Mouse (Mus musculus) forebrain, embryonic 11.5 days (tissue): ENCODE measurements at regions not wholly inside any gene's neighbourhood (a gene's known extent, or its start where the extent isn't known, plus 50 kb on each side); places are given as distances from the start of the nearest gene placed in this dataset.

ENCODE experiments used
- ATAC-seq: fragments of 200-750 bp; cut with Nextera tagmentation; replicated peaks from 2 replicates; pipeline ENCODE4 v1.8.0; 2017; ENCODE audit warnings: moderate TSS enrichment; ENCODE audit not compliant: low FRiP score
- DNase-seq: peaks from one replicate; pipeline ENCODE4 v3.0.0-alpha.2; 2017; ENCODE audit warnings: low spot score
- H3K27ac ChIP-seq: fragments of 300-500 bp; sonication (generic); 2 replicates; pipeline ENCODE4 v1.5.1; 2014; ENCODE audit warnings: low read depth, low read length
- H3K27me3 ChIP-seq: fragments of 300-500 bp; sonication (generic); 2 replicates; pipeline ENCODE4 v1.6.1; 2014; ENCODE audit warnings: mild to moderate bottlenecking, low read length, mixed read lengths; ENCODE audit not compliant: control insufficient read depth, insufficient read depth
- H3K36me3 ChIP-seq: fragments of 300-500 bp; sonication (generic); 2 replicates; pipeline ENCODE4 v1.6.1; 2014; ENCODE audit warnings: mild to moderate bottlenecking, low read length, moderate library complexity, mixed read lengths; ENCODE audit not compliant: control insufficient read depth, insufficient read depth
- H3K4me1 ChIP-seq: fragments of 300-500 bp; sonication (generic); replicated peaks from 2 replicates; pipeline ENCODE4 v1.6.1; 2014; ENCODE audit warnings: low read length, mixed read lengths; ENCODE audit not compliant: control insufficient read depth, insufficient read depth
- H3K4me2 ChIP-seq: fragments of 300-500 bp; sonication (generic); 2 replicates; pipeline ENCODE4 v1.6.1; 2014; ENCODE audit warnings: low read depth, mild to moderate bottlenecking, low read length, moderate library complexity, mixed read lengths; ENCODE audit not compliant: severe bottlenecking
- H3K4me3 ChIP-seq: fragments of 300-500 bp; sonication (generic); 2 replicates; pipeline ENCODE4 v1.5.1; 2014; ENCODE audit warnings: low read depth, low read length
- H3K9ac ChIP-seq: fragments of 300-500 bp; sonication (generic); 2 replicates; pipeline ENCODE4 v1.6.1; 2014; ENCODE audit warnings: low read length
- H3K9me3 ChIP-seq: fragments of 300-500 bp; sonication (generic); 2 replicates; pipeline ENCODE4 v1.6.1; 2016; ENCODE audit warnings: low read length, mixed read lengths; ENCODE audit not compliant: control insufficient read depth
- WGBS: fragments of 180-500 bp; shearing (Covaris S2); extraction: QIAGEN DNeasy Blood & Tissue Kit; methylation state at CpG from one replicate; pipeline ENCODE4 v1.1.7; 2014; 5-methylcytosine and 5-hydroxymethylcytosine counted together

DNA sequence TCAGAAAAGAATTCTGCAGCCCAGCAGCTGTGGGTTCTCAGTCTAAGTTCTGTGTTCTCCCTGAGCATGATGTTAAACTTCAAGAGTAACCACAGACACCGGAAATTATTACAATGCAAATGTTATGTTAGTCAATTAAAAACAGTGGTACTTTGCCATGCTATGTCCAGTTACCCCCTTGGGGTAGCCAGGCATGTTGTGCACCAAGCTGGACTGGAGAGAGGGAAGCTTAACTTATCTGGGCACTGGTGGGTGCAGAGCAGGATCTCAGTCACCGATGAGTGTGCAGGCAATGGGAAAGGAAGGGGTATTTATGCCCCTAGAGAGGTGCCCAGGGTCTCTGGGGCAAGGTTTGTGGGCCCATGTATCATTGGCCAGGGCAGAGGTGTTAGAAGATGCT is 211.6 kb downstream of the Dad1 start:
- Histone ChIP-seq H3K9ac (no peak overlapping the region), H3K4me1 (no peaks in the 10 kb centered on the region), H3K9me3 (no peaks in the 10 kb centered on the region), H3K36me3 (no peaks in the 10 kb centered on the region), H3K4me3 (no peak overlapping the region), H3K4me2 (no peak overlapping the region), H3K27me3 (no peaks in the 10 kb centered on the region), H3K27ac (no peak overlapping the region)
- 92% methylated on average over 2 of the region's 2 CpGs for WGBS
- ATAC-seq (no peak), DNase-seq (no peak)

DNA sequence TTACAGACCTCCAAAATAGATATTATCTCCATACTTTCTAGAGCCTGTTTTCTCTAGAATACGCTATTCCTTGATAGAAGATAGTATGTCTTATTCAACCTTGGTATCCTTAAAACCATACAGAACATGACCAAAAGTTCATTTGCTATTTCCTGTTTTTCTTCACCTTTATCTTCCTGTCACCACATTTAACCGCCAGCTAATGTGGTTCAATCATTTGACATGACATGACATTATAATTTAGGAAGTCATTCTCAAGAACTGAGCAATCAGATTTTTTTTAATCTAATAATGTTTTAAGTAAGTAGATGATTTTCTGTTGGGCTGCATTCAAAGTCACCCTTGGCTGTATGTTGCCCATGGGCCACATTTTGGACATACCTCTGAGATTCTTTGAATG is 213.3 kb downstream of the Dad1 start:
- DNase-seq (no peak), ATAC-seq (no peak)
- H3K4me2 ChIP-seq, result no peak overlapping the region
- H3K36me3 ChIP-seq, result no peaks in the 10 kb centered on the region
- 85% methylated on average over 2 of the region's 2 CpGs for WGBS
- no peak overlapping the region for H3K9ac ChIP-seq
- H3K4me1 ChIP-seq, result no peaks in the 10 kb centered on the region
- no peaks in the 10 kb centered on the region for H3K27me3 ChIP-seq
- no peaks in the 10 kb centered on the region for H3K9me3 ChIP-seq
- no peak overlapping the region for H3K27ac ChIP-seq
- H3K4me3 ChIP-seq, result no peak overlapping the region

DNA sequence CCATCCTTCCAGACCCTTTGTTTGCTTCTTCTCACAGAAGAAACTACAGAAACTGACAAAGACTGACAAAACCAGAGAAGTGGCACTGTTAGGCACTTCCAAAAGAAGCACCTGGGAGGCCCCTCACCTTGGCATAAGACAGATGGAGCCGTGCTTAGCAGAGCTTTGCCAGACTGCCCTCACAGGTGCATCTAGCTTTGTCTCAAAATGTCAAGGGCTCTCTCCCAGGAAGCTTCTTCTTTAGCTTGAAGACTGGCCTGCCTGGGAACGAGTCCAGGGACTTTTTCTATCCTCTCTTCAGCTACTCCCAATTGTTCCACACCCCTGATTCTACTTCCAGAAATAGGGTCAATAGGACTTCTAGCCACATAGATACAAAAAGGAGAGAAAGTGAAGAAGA is 219.4 kb downstream of the Dad1 start:
- no peaks in the 10 kb centered on the region for H3K4me1 ChIP-seq
- no peak overlapping the region for H3K27ac ChIP-seq
- 88% methylated on average over 2 of the region's 2 CpGs for WGBS
- no peak for ATAC-seq
- no peak overlapping the region for H3K9ac ChIP-seq
- no peaks in the 10 kb centered on the region for H3K27me3 ChIP-seq
- no peaks in the 10 kb centered on the region for H3K9me3 ChIP-seq
- no peaks in the 10 kb centered on the region for H3K36me3 ChIP-seq
- no peak overlapping the region for H3K4me2 ChIP-seq
- DNase-seq, result no peak
- no peak overlapping the region for H3K4me3 ChIP-seq

DNA sequence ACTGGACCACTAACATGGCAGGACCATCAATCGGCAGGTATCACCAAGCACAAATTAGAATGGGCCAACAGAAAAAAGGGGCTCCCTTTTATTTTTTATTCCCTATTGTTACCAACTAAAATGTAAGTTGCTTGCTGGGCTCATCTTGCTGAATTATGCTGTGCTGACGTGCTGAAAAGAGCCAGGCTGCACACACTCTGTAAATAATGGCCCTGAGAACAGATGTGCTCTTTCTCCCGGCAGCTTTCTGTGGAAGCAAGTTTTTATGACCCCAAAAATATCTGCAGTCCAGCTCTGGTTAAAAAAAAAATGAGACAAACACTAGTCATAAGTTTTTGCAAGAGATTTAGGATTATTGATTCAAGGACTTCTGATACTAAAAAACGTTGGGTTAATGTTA is 230.4 kb downstream of the Dad1 start:
- WGBS, result 71% methylated on average over 4 of the region's 4 CpGs
- no peak overlapping the region for H3K4me3 ChIP-seq
- no peak for ATAC-seq

DNA sequence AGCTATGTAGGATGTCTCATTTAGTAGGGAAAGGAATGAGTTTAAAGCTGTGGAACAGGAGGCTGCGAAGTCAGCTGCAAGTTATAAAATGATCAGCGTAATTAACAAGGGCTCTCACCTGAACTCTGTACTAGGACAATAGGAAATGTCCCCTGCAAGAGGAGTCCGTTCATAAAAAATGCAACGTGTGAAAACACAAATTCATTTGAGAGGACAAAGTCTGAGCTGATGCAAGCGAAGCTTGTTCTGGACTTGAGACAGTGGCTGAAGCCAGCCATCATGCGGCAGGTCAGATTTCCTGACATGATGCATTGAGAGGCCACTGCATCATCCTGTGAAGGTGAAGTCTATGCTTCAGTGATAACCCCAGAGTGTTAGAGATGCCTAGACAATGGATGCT is 232.5 kb downstream of the Dad1 start:
- no peaks in the 10 kb centered on the region for H3K4me1 ChIP-seq
- H3K27me3 ChIP-seq, result no peaks in the 10 kb centered on the region
- no peak overlapping the region for H3K4me2 ChIP-seq
- H3K27ac ChIP-seq, result no peak overlapping the region
- 89% methylated on average over 6 of the region's 6 CpGs for WGBS
- H3K4me3 ChIP-seq, result no peak overlapping the region
- DNase-seq, result no peak
- no peaks in the 10 kb centered on the region for H3K36me3 ChIP-seq
- H3K9me3 ChIP-seq, result no peaks in the 10 kb centered on the region
- no peak for ATAC-seq
- H3K9ac ChIP-seq, result no peak overlapping the region

More for the DNA sequence above, 230.4 kb downstream of the Dad1 start:
- no peaks in the 10 kb centered on the region for H3K27me3 ChIP-seq
- H3K4me2 ChIP-seq, result no peak overlapping the region
- H3K36me3 ChIP-seq, result no peaks in the 10 kb centered on the region
- H3K9ac ChIP-seq, result no peak overlapping the region
- no peaks in the 10 kb centered on the region for H3K9me3 ChIP-seq
- no peaks in the 10 kb centered on the region for H3K4me1 ChIP-seq
- no peak for DNase-seq
- no peak overlapping the region for H3K27ac ChIP-seq

DNA sequence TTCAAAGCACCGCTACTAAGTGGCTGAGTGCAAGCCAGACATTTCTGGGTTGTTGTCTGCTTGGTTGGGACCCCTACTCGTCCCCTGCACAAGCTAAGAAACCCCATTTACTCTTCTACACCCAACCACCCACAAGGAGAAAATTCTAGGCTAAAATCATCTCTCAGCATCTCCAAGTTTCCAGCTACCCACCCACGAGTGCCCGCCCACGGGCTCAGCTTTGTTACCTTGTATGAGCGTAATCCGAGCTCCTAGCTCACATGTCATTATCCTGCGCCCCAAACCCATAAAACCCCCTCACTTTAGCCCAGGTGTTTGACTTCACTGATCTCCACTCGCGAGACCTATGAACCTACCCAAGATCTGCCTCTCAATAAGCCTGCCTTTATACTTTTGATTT is 239.3 kb downstream of the Dad1 start:
- Histone ChIP-seq H3K4me3 (no peak overlapping the region), H3K9me3 (no peaks in the 10 kb centered on the region), H3K36me3 (no peaks in the 10 kb centered on the region; the same call in 1 of the 2 replicates), H3K27ac (no peak overlapping the region), H3K9ac (no peak overlapping the region), H3K4me2 (no peak overlapping the region), H3K27me3 (no peaks in the 10 kb centered on the region), H3K4me1 (no peaks in the 10 kb centered on the region)
- WGBS, result 87% methylated on average over 10 of the region's 10 CpGs
- no peak for ATAC-seq
- no peak for DNase-seq

DNA sequence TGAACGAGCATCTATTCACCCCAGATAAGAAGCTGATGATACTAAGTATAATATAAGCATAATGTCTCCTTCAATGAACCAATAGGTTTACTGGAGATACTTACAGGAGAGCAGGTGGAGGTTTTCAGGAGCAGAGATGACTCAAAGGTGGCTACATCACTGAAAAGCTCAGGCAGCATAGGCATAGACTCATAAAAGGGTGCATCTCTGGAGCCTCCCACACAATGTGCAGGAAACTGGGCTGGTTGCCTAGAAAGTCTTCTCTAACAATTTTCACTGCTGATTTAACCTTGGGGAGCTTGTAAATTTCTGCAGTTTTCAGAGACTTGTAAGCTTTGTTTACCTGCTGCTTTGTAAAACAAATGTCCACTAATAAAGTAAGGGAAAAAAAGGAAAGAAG is 251.8 kb downstream of the Dad1 start:
- 98% methylated on average over 1 of the region's 1 CpGs for WGBS
- no peak for ATAC-seq

DNA sequence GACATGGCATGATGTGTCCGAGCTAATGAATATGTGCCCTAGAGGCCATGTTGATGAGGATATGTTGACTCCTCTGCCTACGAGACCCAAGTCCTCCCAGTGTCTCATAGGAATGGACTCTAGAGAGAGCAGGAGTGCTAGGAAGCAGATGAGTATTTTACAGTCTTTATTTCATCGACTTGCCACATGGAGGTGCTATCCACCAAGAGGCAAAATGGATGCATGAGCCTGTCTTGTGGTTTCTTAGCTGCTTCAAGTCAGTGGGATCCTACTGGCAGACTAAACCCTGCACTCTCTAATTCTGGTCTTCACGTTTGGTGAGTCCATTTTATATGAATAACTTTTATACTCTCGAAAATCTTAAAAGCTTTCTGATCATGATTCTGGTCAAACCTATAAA is 253.4 kb downstream of the Dad1 start:
- ATAC-seq (no peak), DNase-seq (no peak)
- 79% methylated on average over 5 of the region's 5 CpGs for WGBS
- H3K9me3 ChIP-seq, result no peaks in the 10 kb centered on the region
- no peak overlapping the region for H3K9ac ChIP-seq
- H3K36me3 ChIP-seq, result no peaks in the 10 kb centered on the region
- no peak overlapping the region for H3K4me2 ChIP-seq
- H3K27me3 ChIP-seq, result no peaks in the 10 kb centered on the region
- no peak overlapping the region for H3K27ac ChIP-seq
- H3K4me1 ChIP-seq, result no peaks in the 10 kb centered on the region
- no peak overlapping the region for H3K4me3 ChIP-seq

More for the DNA sequence above, 251.8 kb downstream of the Dad1 start:
- Histone ChIP-seq H3K4me1 (no peaks in the 10 kb centered on the region), H3K4me3 (no peak overlapping the region), H3K27ac (no peak overlapping the region), H3K27me3 (no peaks in the 10 kb centered on the region), H3K4me2 (no peak overlapping the region), H3K9me3 (no peaks in the 10 kb centered on the region), H3K36me3 (no peaks in the 10 kb centered on the region), H3K9ac (no peak overlapping the region)
- no peak for DNase-seq

DNA sequence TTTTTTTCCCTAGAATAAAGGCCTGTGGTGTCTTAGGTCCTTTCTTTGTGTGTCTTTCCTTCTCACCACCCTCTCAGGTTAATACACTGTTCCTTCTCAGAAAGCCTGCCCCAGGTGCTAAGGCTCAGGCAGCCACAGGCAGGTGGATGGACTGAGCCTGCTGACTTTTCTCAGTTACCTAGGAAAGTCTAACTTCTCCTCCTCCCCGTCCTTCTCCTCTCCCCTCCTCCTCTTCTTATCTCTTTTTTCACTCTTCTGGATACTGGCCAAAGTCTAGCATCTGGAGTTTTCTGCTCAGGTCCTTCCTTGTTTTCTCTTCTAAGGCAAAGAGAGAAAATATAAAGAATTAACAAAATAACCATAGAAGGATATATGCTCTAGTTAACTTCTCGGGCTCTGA is 260.5 kb downstream of the Dad1 start:
- H3K9me3 ChIP-seq, result no peaks in the 10 kb centered on the region
- H3K36me3 ChIP-seq, result no peaks in the 10 kb centered on the region
- H3K9ac ChIP-seq, result no peak overlapping the region
- no peaks in the 10 kb centered on the region for H3K27me3 ChIP-seq
- no peak overlapping the region for H3K4me2 ChIP-seq
- 67% methylated on average over 2 of the region's 2 CpGs for WGBS
- H3K4me3 ChIP-seq, result no peak overlapping the region
- peaks cover 4% of the 10 kb centered on the region; the same call in 1 of the 2 replicates for H3K4me1 ChIP-seq
- DNase-seq (no peak), ATAC-seq (no peak)
- H3K27ac ChIP-seq, result no peak overlapping the region
